Mouse (Mus musculus): ENCODE measurements around the gene Capza1. TPM values are rescaled to one million over a fixed set of nuclear protein-coding genes. Genes with fewer than 3 reads are reported as not detected.

Gene Capza1
- polyA plus RNA-seq (2012) = 9.2 and 11.8 TPM in 2 replicates

GRCm38 (mm10) chr3:104863786-104864650 lies at the start of gene Capza1, which contains the start of gene St7l:
Gene Capza1, minus strand, starts transcription at chr3:104864505.
Gene St7l, plus strand, starts transcription at chr3:104864005.
- TF ChIP-seq GATA1 (IDR thresholded peaks at IDR 0.05; ENCODE audit: low read length) = no peak

- no peak for TF ChIP-seq GATA1 (IDR thresholded peaks at IDR 0.05; ENCODE audit: low read length)
Measured at GRCm38 (mm10) chr3:104909195-104909594, 44.9 kb upstream of the Capza1 start.

- no peak for TF ChIP-seq GATA1 (IDR thresholded peaks at IDR 0.05; ENCODE audit: low read length)
Measured at GRCm38 (mm10) chr3:104906007-104906406, 41.7 kb upstream of the Capza1 start.

- no peak for TF ChIP-seq GATA1 (IDR thresholded peaks at IDR 0.05; ENCODE audit: low read length)
Measured at GRCm38 (mm10) chr3:104905389-104905788, 41.1 kb upstream of the Capza1 start.

GRCm38 (mm10) chr3:104901154-104901553 lies 36.8 kb upstream of the Capza1 start:
- TF ChIP-seq GATA1 (IDR thresholded peaks at IDR 0.05; ENCODE audit: low read length) = no peak

- TF ChIP-seq GATA1 (IDR thresholded peaks at IDR 0.05; ENCODE audit: low read length) = no peak
Measured at GRCm38 (mm10) chr3:104896141-104896540, 31.8 kb upstream of the Capza1 start.

GRCm38 (mm10) chr3:104888585-104888984 lies 24.3 kb upstream of the Capza1 start:
- no peak for TF ChIP-seq GATA1 (IDR thresholded peaks at IDR 0.05; ENCODE audit: low read length)

- TF ChIP-seq GATA1 (IDR thresholded peaks at IDR 0.05; ENCODE audit: low read length) = no peak
Measured at GRCm38 (mm10) chr3:104869611-104870010, 5.3 kb upstream of the Capza1 start.

- TF ChIP-seq GATA1 (IDR thresholded peaks at IDR 0.05; ENCODE audit: low read length) = no peak
Measured at GRCm38 (mm10) chr3:104865341-104865788, 1.1 kb upstream of the Capza1 start.

GRCm38 (mm10) chr3:104864651-104865340 lies 491 bp upstream of the Capza1 start:
- TF ChIP-seq GATA1 (IDR thresholded peaks at IDR 0.05; ENCODE audit: low read length) = no peak

GRCm38 (mm10) chr3:104858560-104858959 lies 5.7 kb downstream of the Capza1 start:
- no peak for TF ChIP-seq GATA1 (IDR thresholded peaks at IDR 0.05; ENCODE audit: low read length)

GRCm38 (mm10) chr3:104856106-104856505 lies 8.2 kb downstream of the Capza1 start:
- no peak for TF ChIP-seq GATA1 (IDR thresholded peaks at IDR 0.05; ENCODE audit: low read length)

- no peak for TF ChIP-seq GATA1 (IDR thresholded peaks at IDR 0.05; ENCODE audit: low read length)
Measured at GRCm38 (mm10) chr3:104854866-104855265, 9.4 kb downstream of the Capza1 start.

- no peak for TF ChIP-seq GATA1 (IDR thresholded peaks at IDR 0.05; ENCODE audit: low read length)
Measured at GRCm38 (mm10) chr3:104854465-104854864, 9.8 kb downstream of the Capza1 start.

GRCm38 (mm10) chr3:104846601-104847000 lies 17.7 kb downstream of the Capza1 start:
- no peak for TF ChIP-seq GATA1 (IDR thresholded peaks at IDR 0.05; ENCODE audit: low read length)

- no peak for TF ChIP-seq GATA1 (IDR thresholded peaks at IDR 0.05; ENCODE audit: low read length)
Measured at GRCm38 (mm10) chr3:104841049-104841448, 23.3 kb downstream of the Capza1 start.
